Mouse (Mus musculus) left cerebral cortex, postnatal 14 days (tissue): ENCODE data around the gene Nlrp4e. TPM values are rescaled to one million over a fixed set of nuclear protein-coding genes. Genes with fewer than 3 reads are reported as not detected.
"Not testable (repeated sequence)": the region's sequence is repeated elsewhere in the genome, so short reads cannot be mapped to it uniquely, and the experiment has no call there.

Experiments used
- DNase-seq, 2 experiments: peaks; one replicate each; pipeline ENCODE4 v3.0.0; 2021 to 2022; ENCODE audit warnings: low spot score in 2 of 2, mixed read lengths in 1 of 2
- intact Hi-C: fragments of 180-260 bp; cut with DNase I; formaldehyde crosslinking; loops from one replicate; pipeline ENCODE4 v1.15.1; 2025
- long read RNA-seq, 2 experiments: library from polyadenylated mRNA; stranded (forward); transcript quantifications; one replicate each; pipeline ENCODE4 v2.0.0; 2021
- microRNA-seq, 2 experiments: library from miRNA; unstranded; fragments of <30 nt; microRNA quantifications; one replicate each; pipeline ENCODE4 v1.2.0; 2022
- total RNA-seq, 2 experiments: library from RNA; stranded (reverse); gene quantifications; 2 replicates each; pipeline ENCODE4 v1.2.3; 2021

Gene Nlrp4e
- total RNA-seq: not detected
- long read RNA-seq, experiment 1: 0 reads
- long read RNA-seq, experiment 2: 0 reads

GRCm38 (mm10) chr7:23300892-23301291, at the start of gene Nlrp4e:
Gene Nlrp4e, plus strand, starts transcription at chr7:23301192.
- intact Hi-C loops, DNase-seq: not testable (repeated sequence)

GRCm38 (mm10) chr7:23251582-23251981, 49.4 kb upstream of the Nlrp4e start, which contains the start of gene Vmn1r166:
Gene Vmn1r166, minus strand, starts transcription at chr7:23251682.
- intact Hi-C loops, DNase-seq: not testable (repeated sequence)

DNA sequence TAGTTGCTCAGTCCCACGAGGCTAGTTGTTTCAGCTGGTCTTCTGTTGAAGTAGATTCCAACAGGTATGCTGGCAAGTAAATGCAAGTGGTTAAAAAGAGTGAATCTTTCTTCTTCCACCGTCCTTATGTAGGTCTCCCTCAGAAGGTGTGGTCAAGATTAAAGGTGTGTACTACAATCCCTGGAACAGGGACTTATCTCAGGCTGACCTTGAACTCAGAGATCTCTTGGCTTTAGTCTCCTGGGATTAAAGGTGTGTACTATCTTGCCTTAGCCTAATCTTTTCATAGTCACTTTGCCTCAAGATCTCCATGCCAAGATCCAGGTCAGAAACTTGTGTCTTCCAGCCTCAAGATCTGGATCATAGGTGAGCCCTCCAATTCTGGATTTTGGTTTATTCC, 22.2 kb upstream of the Nlrp4e start, which contains the start of gene Gm6902:
Gene Gm6902 (minus strand): TSS at position 101 of the 400 bp plus-strand sequence.
- DNase-seq, intact Hi-C loops: not testable (repeated sequence)

- intact Hi-C loops, DNase-seq: not testable (repeated sequence)
Measured at GRCm38 (mm10) chr7:23358311-23358710, 57.3 kb downstream of the Nlrp4e start.

- DNase-seq: no peak
- intact Hi-C loops: no loop called here
Measured at GRCm38 (mm10) chr7:23385589-23385988, 84.6 kb downstream of the Nlrp4e start, which contains the start of gene Nlrp5. Gene Nlrp5, plus strand, starts transcription at chr7:23385889.

Small RNAs within 50 kb of the gene (microRNA-seq; reads per million reads assigned to microRNA genes)
- 0 reads per million in 2 experiments for gene Gm25196

Other genes starting within 250 kb of the Nlrp4e start
- not detected for gene Vmn1r163, start 245.7 kb upstream of the Nlrp4e start, total RNA-seq
- not detected for gene Gm8720, start 233.7 kb upstream of the Nlrp4e start, total RNA-seq
- not detected for gene Gm10662, start 156.7 kb upstream of the Nlrp4e start, total RNA-seq
- gene Vmn1r165, start 83.9 kb upstream of the Nlrp4e start, total RNA-seq: not detected
- not detected for gene Vmn1r166, start 49.5 kb upstream of the Nlrp4e start, total RNA-seq
- gene Gm6902, start 22.3 kb upstream of the Nlrp4e start, total RNA-seq: not detected
- gene Nlrp5, start 84.7 kb downstream of the Nlrp4e start, total RNA-seq: not detected
- not detected for gene Vmn1r167, start 206.0 kb downstream of the Nlrp4e start, total RNA-seq
- not detected for gene Vmn1r168, start 238.5 kb downstream of the Nlrp4e start, total RNA-seq